17 mouse cellular contexts compared by ENCODE assay signal in the genomic region with DNA sequence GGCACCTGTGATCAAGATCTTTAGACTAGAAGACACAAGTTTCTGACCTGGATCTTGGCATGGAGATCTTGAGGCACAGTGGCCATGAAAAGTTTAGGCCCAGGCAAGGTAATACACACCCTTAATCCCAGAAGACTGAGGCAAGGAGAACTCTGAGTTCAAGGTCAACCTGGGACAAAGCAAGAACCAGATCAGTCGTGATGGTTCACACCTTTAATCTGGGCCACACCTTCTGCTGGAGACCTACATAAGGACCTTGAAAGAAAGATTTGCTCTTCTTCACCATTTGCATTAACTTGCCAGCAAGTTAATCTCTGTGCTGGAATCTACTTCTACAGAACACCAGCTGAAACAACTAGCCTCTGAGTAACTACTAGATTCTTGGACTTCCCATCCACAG.
"Had no signal": no experiment of that assay in that cellular context is flagged by ENCODE, and none has a peak within 500 bp of the region (broad histone marks: within the 10 kb centered on the region; RNA-seq: fewer than 3 reads in every experiment).

No protein-coding gene starts in this region.

- H3K36me3 ChIP-seq: midbrain, embryonic 15.5 days had no signal

- H3K4me3 ChIP-seq: liver, embryonic 13.5 days; lung, embryonic 15.5 days; midbrain, embryonic 12.5 days; midbrain, embryonic 15.5 days; neural tube, embryonic 13.5 days; stomach, embryonic 15.5 days had no signal

- H3K9ac ChIP-seq: liver, embryonic 13.5 days; lung, embryonic 15.5 days; midbrain, embryonic 12.5 days; midbrain, embryonic 15.5 days; neural tube, embryonic 13.5 days; stomach, embryonic 15.5 days had no signal

- H3K27ac ChIP-seq: kidney, postnatal 0 days; liver, embryonic 13.5 days; lung, embryonic 15.5 days; midbrain, embryonic 12.5 days; midbrain, embryonic 15.5 days; neural tube, embryonic 13.5 days; stomach, embryonic 15.5 days had no signal

- H3K27me3 ChIP-seq: liver, embryonic 13.5 days; lung, embryonic 15.5 days; midbrain, embryonic 12.5 days; midbrain, embryonic 15.5 days; neural tube, embryonic 13.5 days; stomach, embryonic 15.5 days had no signal

- H3K9me3 ChIP-seq: liver, embryonic 13.5 days; lung, embryonic 15.5 days; midbrain, embryonic 12.5 days; midbrain, embryonic 15.5 days; neural tube, embryonic 13.5 days; stomach, embryonic 15.5 days had no signal

- H3K4me1 ChIP-seq: liver, embryonic 13.5 days; lung, embryonic 15.5 days; midbrain, embryonic 12.5 days; midbrain, embryonic 15.5 days; neural tube, embryonic 13.5 days; stomach, embryonic 15.5 days had no signal

- DNase-seq: kidney, adult 2 months; kidney, postnatal 36 days; layer of hippocampus, postnatal 36 days; left cerebral cortex, postnatal 4 days; liver, embryonic 13.5 days; lung, postnatal 10 days; lung, postnatal 36 days; retina, postnatal 1 day; right cerebral cortex, postnatal 25 days; spleen, adult 18-20 months; thymus, postnatal 25 days had no signal
